Mouse (Mus musculus): ENCODE results near the gene Cfap58.

Gene Cfap58

GRCm38 (mm10) chr19:47917396-47917795 lies 20.1 kb upstream of the Cfap58 start:
- DNase-seq (ENCODE audit: low spot score in 2 of 2) = no peak

GRCm38 (mm10) chr19:47918016-47918415 lies 19.5 kb upstream of the Cfap58 start:
- no peak for DNase-seq (ENCODE audit: low spot score in 2 of 2)

GRCm38 (mm10) chr19:47918455-47919101 lies 18.9 kb upstream of the Cfap58 start:
- peak; percentile 44 to 45 for DNase-seq (ENCODE audit: low spot score in 2 of 2)

- peak; percentile 70 to 78 for DNase-seq (ENCODE audit: low spot score in 2 of 2)
These were observed 18.1 kb upstream of the Cfap58 start, which contains the start of the genes Cfap43 and Itprip for GRCm38 (mm10) chr19:47919126-47919965. Cfap43 (minus strand) TSS chr19:47919287. Itprip (minus strand) TSS chr19:47919299.

- DNase-seq (ENCODE audit: low spot score in 2 of 2) = no peak
These were observed 17.5 kb upstream of the Cfap58 start for GRCm38 (mm10) chr19:47919966-47920375.

GRCm38 (mm10) chr19:47925819-47926218 lies 11.7 kb upstream of the Cfap58 start:
- no peak for DNase-seq (ENCODE audit: low spot score in 2 of 2)

- DNase-seq (ENCODE audit: low spot score in 2 of 2) = no peak
These were observed 10.4 kb upstream of the Cfap58 start for GRCm38 (mm10) chr19:47927032-47927431.

GRCm38 (mm10) chr19:47929043-47929442 lies 8.4 kb upstream of the Cfap58 start:
- DNase-seq (ENCODE audit: low spot score in 2 of 2) = no peak

- peak in 1 of 2 experiments; percentile 49 for DNase-seq (ENCODE audit: low spot score in 2 of 2)
These were observed 5.4 kb upstream of the Cfap58 start for GRCm38 (mm10) chr19:47931982-47932638.

- no peak for DNase-seq (ENCODE audit: low spot score in 2 of 2)
These were observed 3.3 kb upstream of the Cfap58 start for GRCm38 (mm10) chr19:47934146-47934545.

GRCm38 (mm10) chr19:47934636-47935238 lies 2.7 kb upstream of the Cfap58 start:
- no peak for DNase-seq (ENCODE audit: low spot score in 2 of 2)

GRCm38 (mm10) chr19:47935530-47935929 lies 1.9 kb upstream of the Cfap58 start:
- DNase-seq (ENCODE audit: low spot score in 2 of 2) = no peak

- no peak for DNase-seq (ENCODE audit: low spot score in 2 of 2)
These were observed 985 bp upstream of the Cfap58 start for GRCm38 (mm10) chr19:47936490-47936889.

- DNase-seq (ENCODE audit: low spot score in 2 of 2) = no peak
These were observed 537 bp upstream of the Cfap58 start for GRCm38 (mm10) chr19:47936938-47937337.

GRCm38 (mm10) chr19:47939361-47939760 lies 1.9 kb downstream of the Cfap58 start:
- no peak for DNase-seq (ENCODE audit: low spot score in 2 of 2)

GRCm38 (mm10) chr19:47946821-47947465 lies 9.5 kb downstream of the Cfap58 start:
- no peak for DNase-seq (ENCODE audit: low spot score in 2 of 2)

- no peak for DNase-seq (ENCODE audit: low spot score in 2 of 2)
These were observed 13.5 kb downstream of the Cfap58 start for GRCm38 (mm10) chr19:47950946-47951345.

GRCm38 (mm10) chr19:47953169-47953568 lies 15.7 kb downstream of the Cfap58 start:
- DNase-seq (ENCODE audit: low spot score in 2 of 2) = no peak

GRCm38 (mm10) chr19:47958181-47958580 lies 20.7 kb downstream of the Cfap58 start:
- DNase-seq (ENCODE audit: low spot score in 2 of 2) = no peak

GRCm38 (mm10) chr19:47968993-47969659 lies 31.7 kb downstream of the Cfap58 start:
- DNase-seq (ENCODE audit: low spot score in 2 of 2) = no peak

GRCm38 (mm10) chr19:47971066-47971465 lies 33.6 kb downstream of the Cfap58 start:
- DNase-seq (ENCODE audit: low spot score in 2 of 2) = no peak
